Mouse (Mus musculus): ENCODE data around the gene Auts2.

The Auts2 gene

DNA sequence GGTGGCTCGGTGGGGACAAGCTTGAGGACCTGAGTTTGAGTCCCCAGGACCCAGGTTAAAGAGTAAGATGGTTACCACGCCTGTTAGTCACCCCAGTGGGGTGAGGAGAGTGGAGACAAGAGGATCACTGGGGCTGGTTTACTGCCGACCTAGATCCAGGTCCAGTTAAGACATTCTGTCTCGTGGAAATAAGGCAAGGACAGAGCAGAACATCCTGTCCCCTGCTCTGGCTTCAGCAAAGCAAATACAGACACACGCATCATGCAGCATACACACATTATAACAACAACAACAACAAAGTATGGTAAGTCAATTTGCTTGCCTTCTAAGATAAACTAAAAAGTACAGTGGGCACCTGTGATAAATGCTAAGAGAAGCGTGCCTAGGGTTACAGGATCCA, 57.1 kb downstream of the Auts2 start:
- no peaks in the 10 kb centered on the region for H3K36me3 ChIP-seq (ENCODE audit: control insufficient read depth, insufficient read depth, low read length, poor library complexity, severe bottlenecking)
- H3K27me3 ChIP-seq (ENCODE audit: control insufficient read depth, insufficient read depth, low read length, poor library complexity, severe bottlenecking): no peaks in the 10 kb centered on the region
- DNase-seq (ENCODE audit: low read depth, low spot score): no peak

DNA sequence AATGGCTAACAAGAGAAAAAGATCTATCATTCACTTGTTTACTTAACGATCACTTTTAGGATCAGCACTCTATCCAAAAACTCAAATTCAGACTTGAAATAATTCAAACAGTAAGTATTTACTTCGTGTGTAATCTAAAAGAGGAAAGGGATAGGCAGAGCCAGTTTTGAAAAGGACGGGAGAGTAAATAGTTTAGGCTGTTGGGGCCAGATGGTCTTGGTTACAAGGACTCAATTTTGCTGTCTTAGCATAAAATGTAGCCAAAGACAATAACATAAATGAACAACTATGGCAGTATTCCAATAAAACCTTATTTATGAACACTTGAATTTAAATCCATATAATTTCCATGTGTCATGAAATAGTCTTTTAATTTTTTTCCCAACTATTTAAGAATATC, 57.7 kb downstream of the Auts2 start:
- DNase-seq (ENCODE audit: low read depth, low spot score): no peak
- H3K27me3 ChIP-seq (ENCODE audit: control insufficient read depth, insufficient read depth, low read length, poor library complexity, severe bottlenecking): no peaks in the 10 kb centered on the region
- no peaks in the 10 kb centered on the region for H3K36me3 ChIP-seq (ENCODE audit: control insufficient read depth, insufficient read depth, low read length, poor library complexity, severe bottlenecking)

DNA sequence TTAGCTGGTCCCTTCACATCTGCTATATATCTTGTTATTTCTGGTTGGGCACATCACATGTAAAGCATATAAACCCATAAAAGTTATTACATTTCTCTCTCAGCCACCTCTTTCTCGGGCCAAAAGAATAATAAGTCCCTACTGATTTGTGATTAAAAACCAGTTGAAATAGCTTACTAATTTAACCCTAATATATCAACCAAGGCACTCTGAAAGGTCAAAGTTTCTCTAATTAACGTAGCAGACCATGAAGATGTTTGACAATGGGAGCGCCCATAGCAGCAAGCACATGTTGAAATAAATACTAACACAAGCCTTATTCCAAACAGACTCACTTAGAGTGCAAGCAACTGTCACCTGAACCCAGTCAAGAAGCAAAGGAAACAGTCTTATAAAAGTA, 61.7 kb downstream of the Auts2 start:
- H3K27me3 ChIP-seq (ENCODE audit: control insufficient read depth, insufficient read depth, low read length, poor library complexity, severe bottlenecking): no peaks in the 10 kb centered on the region
- DNase-seq (ENCODE audit: low read depth, low spot score): no peak
- H3K36me3 ChIP-seq (ENCODE audit: control insufficient read depth, insufficient read depth, low read length, poor library complexity, severe bottlenecking): no peaks in the 10 kb centered on the region

DNA sequence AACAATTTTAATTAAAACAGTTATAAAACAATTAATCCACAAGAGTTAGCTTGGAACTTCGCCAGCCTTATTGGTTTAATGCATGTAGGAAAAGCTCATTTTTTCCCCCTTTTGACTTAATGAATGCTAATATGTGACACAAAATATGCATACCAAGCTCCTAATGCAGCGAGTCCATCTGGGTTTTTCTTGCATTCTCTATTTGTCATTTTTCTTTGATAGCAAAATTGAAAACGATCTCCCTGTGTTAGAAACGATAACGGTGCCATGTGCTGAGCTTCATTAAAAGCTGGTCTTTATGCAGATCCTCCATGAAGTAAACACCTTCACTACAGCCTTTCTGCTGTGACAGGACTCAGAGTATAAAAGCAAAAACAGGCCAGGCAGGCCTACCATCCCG, 62.7 kb downstream of the Auts2 start:
- no peaks in the 10 kb centered on the region for H3K27me3 ChIP-seq (ENCODE audit: control insufficient read depth, insufficient read depth, low read length, poor library complexity, severe bottlenecking)
- H3K36me3 ChIP-seq (ENCODE audit: control insufficient read depth, insufficient read depth, low read length, poor library complexity, severe bottlenecking): no peaks in the 10 kb centered on the region
- no peak for DNase-seq (ENCODE audit: low read depth, low spot score)

DNA sequence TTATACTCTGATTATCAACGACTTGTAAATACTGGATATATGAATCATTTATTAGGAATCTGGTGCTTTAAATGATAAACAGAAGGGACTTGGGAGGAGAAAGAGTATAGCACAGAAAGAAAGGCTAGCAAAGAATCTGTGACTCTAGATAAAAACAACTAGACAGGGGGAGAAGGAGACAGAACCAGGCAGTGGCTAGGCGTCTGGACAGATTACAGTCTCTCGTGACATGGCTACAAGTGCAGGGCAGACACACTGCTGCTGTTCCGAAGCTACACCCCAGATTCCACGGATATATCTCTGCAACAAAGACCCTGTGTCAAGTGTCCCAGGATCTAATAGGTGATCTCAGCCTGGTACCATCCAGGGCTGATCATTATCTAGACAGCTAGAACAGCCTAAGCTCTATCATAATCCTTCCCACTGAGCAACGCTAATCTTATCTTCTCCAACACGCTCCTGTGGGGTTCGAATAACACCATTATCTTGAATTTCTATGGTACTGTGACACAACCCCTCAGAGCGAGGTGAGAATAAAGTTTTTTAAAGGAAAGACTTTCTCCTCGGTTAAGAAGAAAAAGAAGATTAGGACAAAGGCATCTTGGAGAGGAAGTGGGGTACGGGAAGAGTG, 63.8 kb downstream of the Auts2 start:
- H3K36me3 ChIP-seq (ENCODE audit: control insufficient read depth, insufficient read depth, low read length, poor library complexity, severe bottlenecking): no peaks in the 10 kb centered on the region
- no peaks in the 10 kb centered on the region for H3K27me3 ChIP-seq (ENCODE audit: control insufficient read depth, insufficient read depth, low read length, poor library complexity, severe bottlenecking)
- DNase-seq (ENCODE audit: low read depth, low spot score): no peak

- H3K27me3 ChIP-seq (ENCODE audit: control insufficient read depth, insufficient read depth, low read length, poor library complexity, severe bottlenecking): no peaks in the 10 kb centered on the region
- DNase-seq (ENCODE audit: low read depth, low spot score): no peak
These were observed 65.6 kb downstream of the Auts2 start for GRCm38 (mm10) chr5:132477533-132477932.

GRCm38 (mm10) chr5:132472905-132473321, 70.2 kb downstream of the Auts2 start:
- DNase-seq (ENCODE audit: low read depth, low spot score): no peak
- no peaks in the 10 kb centered on the region for H3K27me3 ChIP-seq (ENCODE audit: control insufficient read depth, insufficient read depth, low read length, poor library complexity, severe bottlenecking)
- no peaks in the 10 kb centered on the region for H3K36me3 ChIP-seq (ENCODE audit: control insufficient read depth, insufficient read depth, low read length, poor library complexity, severe bottlenecking)

More at GRCm38 (mm10) chr5:132477533-132477932, 65.6 kb downstream of the Auts2 start:
- H3K36me3 ChIP-seq (ENCODE audit: control insufficient read depth, insufficient read depth, low read length, poor library complexity, severe bottlenecking): no peaks in the 10 kb centered on the region

GRCm38 (mm10) chr5:132472184-132472829, 70.8 kb downstream of the Auts2 start:
- H3K27me3 ChIP-seq (ENCODE audit: control insufficient read depth, insufficient read depth, low read length, poor library complexity, severe bottlenecking): no peaks in the 10 kb centered on the region
- no peaks in the 10 kb centered on the region for H3K36me3 ChIP-seq (ENCODE audit: control insufficient read depth, insufficient read depth, low read length, poor library complexity, severe bottlenecking)
- no peak for DNase-seq (ENCODE audit: low read depth, low spot score)

- H3K36me3 ChIP-seq (ENCODE audit: control insufficient read depth, insufficient read depth, low read length, poor library complexity, severe bottlenecking): no peaks in the 10 kb centered on the region
- DNase-seq (ENCODE audit: low read depth, low spot score): no peak
- H3K27me3 ChIP-seq (ENCODE audit: control insufficient read depth, insufficient read depth, low read length, poor library complexity, severe bottlenecking): no peaks in the 10 kb centered on the region
These were observed 75.8 kb downstream of the Auts2 start for GRCm38 (mm10) chr5:132467364-132467743.

GRCm38 (mm10) chr5:132466427-132467363, 76.4 kb downstream of the Auts2 start:
- no peak for DNase-seq (ENCODE audit: low read depth, low spot score)
- no peaks in the 10 kb centered on the region for H3K36me3 ChIP-seq (ENCODE audit: control insufficient read depth, insufficient read depth, low read length, poor library complexity, severe bottlenecking)

GRCm38 (mm10) chr5:132462560-132462959, 80.6 kb downstream of the Auts2 start:
- Histone ChIP-seq H3K27me3 (ENCODE audit: control insufficient read depth, insufficient read depth, low read length, poor library complexity, severe bottlenecking) (no peaks in the 10 kb centered on the region), H3K36me3 (ENCODE audit: control insufficient read depth, insufficient read depth, low read length, poor library complexity, severe bottlenecking) (no peaks in the 10 kb centered on the region)
- no peak for DNase-seq (ENCODE audit: low read depth, low spot score)

More at GRCm38 (mm10) chr5:132466427-132467363, 76.4 kb downstream of the Auts2 start:
- no peaks in the 10 kb centered on the region for H3K27me3 ChIP-seq (ENCODE audit: control insufficient read depth, insufficient read depth, low read length, poor library complexity, severe bottlenecking)

GRCm38 (mm10) chr5:132458498-132458897, 84.6 kb downstream of the Auts2 start:
- no peaks in the 10 kb centered on the region for H3K27me3 ChIP-seq (ENCODE audit: control insufficient read depth, insufficient read depth, low read length, poor library complexity, severe bottlenecking)
- DNase-seq (ENCODE audit: low read depth, low spot score): no peak
- no peaks in the 10 kb centered on the region for H3K36me3 ChIP-seq (ENCODE audit: control insufficient read depth, insufficient read depth, low read length, poor library complexity, severe bottlenecking)

DNA sequence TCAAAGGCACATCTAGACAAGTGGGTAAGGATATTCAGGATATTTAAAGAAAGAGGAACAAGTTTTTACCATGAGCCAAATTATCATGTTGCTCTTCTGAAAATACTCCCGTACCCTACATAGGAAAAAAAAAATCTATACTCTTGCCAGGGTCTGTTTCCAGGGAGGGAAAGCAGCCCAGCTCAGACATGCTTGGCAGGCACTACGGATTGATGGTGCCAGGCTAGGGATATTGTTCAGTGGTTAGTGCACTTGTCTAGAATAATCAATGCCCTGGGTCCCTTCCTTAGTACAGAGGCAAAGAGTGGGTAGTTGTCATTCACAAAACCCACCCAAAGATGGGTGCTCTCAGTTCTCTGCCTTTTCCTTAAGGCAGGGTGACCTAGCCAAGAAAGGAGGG, 90.8 kb downstream of the Auts2 start:
- no peak for DNase-seq (ENCODE audit: low read depth, low spot score)
- Histone ChIP-seq H3K27me3 (ENCODE audit: control insufficient read depth, insufficient read depth, low read length, poor library complexity, severe bottlenecking) (no peaks in the 10 kb centered on the region), H3K36me3 (ENCODE audit: control insufficient read depth, insufficient read depth, low read length, poor library complexity, severe bottlenecking) (no peaks in the 10 kb centered on the region)

- DNase-seq (ENCODE audit: low read depth, low spot score): no peak
- Histone ChIP-seq H3K36me3 (ENCODE audit: control insufficient read depth, insufficient read depth, low read length, poor library complexity, severe bottlenecking) (no peaks in the 10 kb centered on the region), H3K27me3 (ENCODE audit: control insufficient read depth, insufficient read depth, low read length, poor library complexity, severe bottlenecking) (no peaks in the 10 kb centered on the region)
These were observed 93.1 kb downstream of the Auts2 start for GRCm38 (mm10) chr5:132450071-132450470.
